Mouse (Mus musculus) hindbrain, embryonic 10.5 days (tissue): Measurements from ENCODE around the gene Acsf3. TPM values are rescaled to one million over a fixed set of nuclear protein-coding genes. Genes with fewer than 3 reads are reported as not detected.

ENCODE experiments used
- polyA plus RNA-seq: library from polyadenylated mRNA; unstranded; fragments of >200 nt; fragmentation: Nextera tagmentation; extraction: Ambion mirVana; gene quantifications from 2 replicates; pipeline ENCODE4 v1.2.1, GENCODE M21; 2016

Acsf3 gene
- polyA plus RNA-seq, 1 experiment from 2014 or later, result 18.0 TPM

Other genes with a start within 250 kb of the Acsf3 start
- 6.5 and 9.2 TPM in 2 replicates for gene Piezo1, start 224.2 kb upstream of the Acsf3 start, polyA plus RNA-seq
- gene Cdt1, start 207.5 kb upstream of the Acsf3 start, polyA plus RNA-seq, result 56.0 and 64.3 TPM in 2 replicates
- 237 and 268 TPM in 2 replicates for gene Aprt, start 198.6 kb upstream of the Acsf3 start, polyA plus RNA-seq
- 7.1 and 7.2 TPM in 2 replicates for gene Galns, start 164.0 kb upstream of the Acsf3 start, polyA plus RNA-seq
- gene Trappc2l, start 163.8 kb upstream of the Acsf3 start, polyA plus RNA-seq, result 53.3 and 68.5 TPM in 2 replicates
- not detected in 2 replicates for gene Pabpn1l, start 152.7 kb upstream of the Acsf3 start, polyA plus RNA-seq
- gene Cbfa2t3, start 76.4 kb upstream of the Acsf3 start, polyA plus RNA-seq, result 2.2 and 5.4 TPM in 2 replicates
- gene Cdh15, start 72.5 kb downstream of the Acsf3 start, polyA plus RNA-seq, result 0.80 and 1.2 TPM in 2 replicates